Mouse (Mus musculus) stomach, embryonic 16.5 days (tissue): ENCODE data around the gene Cyb5rl. TPM values are rescaled to one million over a fixed set of nuclear protein-coding genes. Genes with fewer than 3 reads are reported as not detected.

Experiments used
- ATAC-seq: fragments of 200-750 bp; cut with Nextera tagmentation; 2 replicates; pipeline ENCODE4 v1.8.0; 2017; ENCODE audit warnings: moderate number of reproducible peaks, moderate TSS enrichment; ENCODE audit not compliant: insufficient read depth, low FRiP score
- H3K27ac ChIP-seq: fragments of 300-500 bp; sonication (generic); 2 replicates; pipeline ENCODE4 v1.5.1; 2014; ENCODE audit warnings: low read length
- H3K27me3 ChIP-seq: fragments of 300-500 bp; sonication (generic); 2 replicates; pipeline ENCODE4 v1.6.1; 2014; ENCODE audit warnings: low read length, control low read depth, mixed read lengths; ENCODE audit not compliant: control insufficient read depth, insufficient read depth
- H3K36me3 ChIP-seq: fragments of 300-500 bp; sonication (generic); 2 replicates; pipeline ENCODE4 v1.6.1; 2014; ENCODE audit warnings: low read length; ENCODE audit not compliant: control insufficient read depth, insufficient read depth
- H3K4me1 ChIP-seq: fragments of 300-500 bp; sonication (generic); 2 replicates; pipeline ENCODE4 v1.6.1; 2014; ENCODE audit warnings: low read length, control low read depth, mixed read lengths; ENCODE audit not compliant: control insufficient read depth, insufficient read depth
- H3K4me2 ChIP-seq: fragments of 300-500 bp; sonication (generic); 2 replicates; pipeline ENCODE4 v1.6.1; 2014; ENCODE audit warnings: low read depth, low read length, mixed read lengths
- H3K4me3 ChIP-seq: fragments of 300-500 bp; sonication (generic); replicated peaks from 2 replicates; pipeline ENCODE4 v1.5.1; 2014; ENCODE audit warnings: mild to moderate bottlenecking, low read length
- H3K9ac ChIP-seq: fragments of 300-500 bp; sonication (generic); 2 replicates; pipeline ENCODE4 v1.6.1; 2014; ENCODE audit warnings: low read length
- H3K9me3 ChIP-seq: fragments of 300-500 bp; sonication (generic); replicated peaks from 2 replicates; pipeline ENCODE4 v1.6.1; 2016; ENCODE audit warnings: low read length, control low read depth; ENCODE audit not compliant: control insufficient read depth
- WGBS: fragments of 180-500 bp; shearing (Covaris S2); extraction: QIAGEN DNeasy Blood & Tissue Kit; methylation state at CpG from one replicate; pipeline ENCODE4 v1.1.7; 2014; 5-methylcytosine and 5-hydroxymethylcytosine counted together
- polyA plus RNA-seq: library from polyadenylated mRNA; unstranded; fragments of >200 nt; fragmentation: Nextera tagmentation; extraction: Ambion mirVana; gene quantifications from 2 replicates; pipeline ENCODE4 v1.2.1, GENCODE M21; 2015

Cyb5rl gene
- polyA plus RNA-seq, 1 experiment from 2014 or later: 7.5 TPM

- Histone ChIP-seq H3K4me2 (no peak overlapping the region), H3K36me3 (peaks cover 4% of the 10 kb centered on the region; the same call in 1 of the 2 replicates), H3K4me1 (no peaks in the 10 kb centered on the region), H3K9me3 (no peaks in the 10 kb centered on the region), H3K4me3 (no peak overlapping the region), H3K27ac (no peak overlapping the region), H3K27me3 (no peaks in the 10 kb centered on the region), H3K9ac (no peak overlapping the region)
- no peak for ATAC-seq
- 59% methylated on average over 5 of the region's 5 CpGs for WGBS
Observed at GRCm38 (mm10) chr4:107052962-107053553, 13.7 kb upstream of the Cyb5rl start.

DNA sequence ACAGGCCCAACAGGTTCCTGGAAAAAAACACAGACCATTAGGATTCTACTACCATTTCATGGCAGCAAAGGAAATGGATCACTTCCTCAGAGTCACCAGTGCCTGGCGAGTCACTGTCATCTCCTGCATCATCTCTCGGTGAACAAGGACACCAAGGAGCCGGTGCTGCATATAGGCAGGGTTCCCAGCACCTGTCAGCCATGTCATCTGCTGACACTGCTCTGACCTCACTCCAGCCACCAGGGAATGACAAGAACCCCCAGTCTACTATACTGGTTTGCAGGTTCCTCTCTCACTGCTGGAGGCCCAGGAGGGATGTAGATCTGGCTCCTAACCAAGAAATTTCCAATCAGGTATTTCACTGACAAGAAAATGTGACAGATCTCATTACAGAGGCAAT lies 10.7 kb upstream of the Cyb5rl start:
- peaks cover 11% of the 10 kb centered on the region; the same call in 1 of the 2 replicates for H3K36me3 ChIP-seq
- no peaks in the 10 kb centered on the region for H3K27me3 ChIP-seq
- H3K4me2 ChIP-seq: no peak overlapping the region
- ATAC-seq: no peak
- H3K9me3 ChIP-seq: no peaks in the 10 kb centered on the region
- H3K9ac ChIP-seq: no peak overlapping the region
- H3K27ac ChIP-seq: no peak overlapping the region
- 75% methylated on average over 3 of the region's 3 CpGs for WGBS
- no peak overlapping the region for H3K4me3 ChIP-seq
- H3K4me1 ChIP-seq: no peaks in the 10 kb centered on the region

DNA sequence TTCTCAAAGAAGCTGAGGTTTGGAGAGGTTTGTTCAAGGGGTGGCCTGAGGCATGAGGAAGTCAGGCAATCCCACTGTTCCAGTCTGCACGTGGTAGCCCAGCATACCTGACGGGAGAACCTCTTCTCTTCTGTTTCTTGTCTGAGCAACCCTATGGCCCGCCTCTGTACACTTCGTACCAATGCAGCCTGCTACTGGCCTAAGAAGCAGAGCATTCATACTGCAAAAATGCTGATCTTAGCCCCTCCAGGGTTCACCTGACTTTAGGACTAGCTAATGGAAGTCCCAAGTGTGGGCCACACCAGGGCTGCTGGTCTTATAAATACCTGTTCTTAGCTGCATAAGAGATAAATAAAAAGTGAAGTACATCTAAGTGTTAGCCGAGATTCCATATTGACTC lies 8.4 kb upstream of the Cyb5rl start:
- ATAC-seq: no peak
- WGBS: 84% methylated on average over 5 of the region's 5 CpGs
- Histone ChIP-seq H3K4me3 (no peak overlapping the region), H3K4me1 (no peaks in the 10 kb centered on the region), H3K4me2 (no peak overlapping the region), H3K27ac (no peak overlapping the region), H3K9ac (no peak overlapping the region), H3K27me3 (no peaks in the 10 kb centered on the region), H3K9me3 (no peaks in the 10 kb centered on the region), H3K36me3 (peaks cover 12% of the 10 kb centered on the region; the same call in 1 of the 2 replicates)

DNA sequence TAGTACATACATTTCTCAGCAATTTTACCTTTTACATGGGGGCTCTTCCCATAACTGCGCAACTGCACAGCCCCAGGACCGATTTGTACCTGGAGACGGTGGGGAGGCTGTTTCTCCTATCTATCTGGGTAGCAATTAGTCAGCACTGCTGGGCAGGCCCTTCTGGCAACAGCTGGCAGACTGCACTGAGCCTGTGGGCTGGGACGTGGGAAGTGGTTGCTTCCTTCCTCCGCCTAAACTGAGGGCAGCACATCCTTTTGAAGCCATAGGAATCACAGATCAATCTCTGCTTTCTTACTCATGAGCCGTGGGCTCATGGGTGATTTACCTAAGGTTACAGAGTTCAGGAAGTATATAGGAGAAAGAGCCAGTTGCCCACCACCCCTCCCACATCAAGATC lies 8.0 kb upstream of the Cyb5rl start:
- Histone ChIP-seq H3K36me3 (peaks cover 16% of the 10 kb centered on the region), H3K27ac (no peak overlapping the region), H3K9me3 (no peaks in the 10 kb centered on the region), H3K4me3 (no peak overlapping the region), H3K4me2 (no peak overlapping the region), H3K4me1 (no peaks in the 10 kb centered on the region), H3K9ac (no peak overlapping the region), H3K27me3 (no peaks in the 10 kb centered on the region)
- WGBS: 75% methylated on average over 6 of the region's 6 CpGs
- no peak for ATAC-seq

DNA sequence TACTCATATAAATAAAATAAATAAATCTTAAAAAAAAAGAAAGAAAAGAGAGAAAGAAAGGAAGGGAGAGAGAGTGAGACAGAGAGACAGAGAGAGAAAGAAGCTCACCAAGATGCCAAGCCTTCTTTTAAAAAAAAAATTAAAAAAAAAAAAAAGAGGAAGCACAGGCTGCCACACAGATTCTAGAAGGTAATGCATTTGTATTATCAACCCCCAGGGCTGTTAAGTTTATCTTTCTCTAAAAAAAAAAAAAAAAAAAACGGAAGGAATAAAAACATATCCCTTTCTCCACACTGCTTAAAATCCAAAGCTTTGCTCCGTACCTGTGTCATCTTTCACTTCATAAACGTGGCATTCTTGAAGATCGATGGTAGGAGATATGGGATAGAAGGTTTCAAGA lies 5.2 kb upstream of the Cyb5rl start:
- 85% methylated on average over 4 of the region's 4 CpGs for WGBS
- H3K27ac ChIP-seq: no peak overlapping the region

GRCm38 (mm10) chr4:107063214-107063613 lies 3.6 kb upstream of the Cyb5rl start:
- no peaks in the 10 kb centered on the region for H3K27me3 ChIP-seq
- H3K9ac ChIP-seq: no peak overlapping the region
- H3K4me1 ChIP-seq: peaks cover 14% of the 10 kb centered on the region
- ATAC-seq: no peak
- H3K27ac ChIP-seq: no peak overlapping the region
- WGBS: 90% methylated on average over 3 of the region's 3 CpGs
- no peak overlapping the region for H3K4me2 ChIP-seq
- H3K4me3 ChIP-seq: no peak overlapping the region
- H3K36me3 ChIP-seq: peaks cover 14% of the 10 kb centered on the region
- H3K9me3 ChIP-seq: no peaks in the 10 kb centered on the region

More for the DNA sequence above, 5.2 kb upstream of the Cyb5rl start:
- Histone ChIP-seq H3K27me3 (no peaks in the 10 kb centered on the region), H3K4me1 (peaks cover 7% of the 10 kb centered on the region), H3K4me3 (no peak overlapping the region), H3K36me3 (peaks cover 18% of the 10 kb centered on the region), H3K9ac (no peak overlapping the region), H3K4me2 (no peak overlapping the region), H3K9me3 (no peaks in the 10 kb centered on the region)
- ATAC-seq: no peak

DNA sequence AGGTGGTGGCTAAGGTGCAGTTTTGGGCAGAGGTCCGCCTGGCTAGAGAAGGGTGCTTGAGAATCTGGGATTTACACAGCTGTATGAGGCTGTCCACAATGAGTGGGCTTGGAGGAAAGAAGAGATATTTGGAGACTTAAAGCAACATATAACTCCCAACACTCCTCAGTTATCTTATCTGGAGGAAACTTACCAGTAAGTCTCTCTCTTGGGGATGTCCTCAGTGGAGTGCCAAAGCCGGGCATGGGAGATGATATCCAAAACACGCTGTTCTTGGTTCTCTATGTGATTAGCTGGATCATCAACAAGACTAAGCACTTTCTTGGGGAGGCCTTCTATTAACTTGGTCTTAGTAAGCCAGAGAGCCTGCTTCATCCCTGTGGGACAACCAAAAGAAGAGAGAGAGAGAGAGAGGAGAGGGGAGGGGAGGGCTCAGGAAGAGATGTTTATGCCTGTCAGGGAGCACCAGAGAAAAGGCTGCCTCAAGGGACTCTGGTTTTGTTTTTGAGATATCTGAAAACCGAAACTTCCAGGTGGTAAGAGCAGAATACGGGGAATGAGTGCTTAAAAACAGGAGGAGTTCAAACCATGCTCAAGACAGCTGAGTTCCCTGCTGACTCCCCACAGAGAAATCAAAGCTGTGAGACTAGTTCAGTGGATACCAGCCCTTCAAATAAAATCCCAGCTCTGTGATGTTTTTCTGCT lies 2.2 kb upstream of the Cyb5rl start:
- H3K9ac ChIP-seq: no peak overlapping the region
- H3K4me3 ChIP-seq: no peak overlapping the region
- no peak overlapping the region for H3K27ac ChIP-seq
- no peak overlapping the region for H3K4me2 ChIP-seq
- no peaks in the 10 kb centered on the region for H3K9me3 ChIP-seq
- 90% methylated on average over 5 of the region's 5 CpGs for WGBS
- peaks cover 14% of the 10 kb centered on the region for H3K36me3 ChIP-seq
- ATAC-seq: no peak
- peaks cover 14% of the 10 kb centered on the region for H3K4me1 ChIP-seq
- H3K27me3 ChIP-seq: no peaks in the 10 kb centered on the region

GRCm38 (mm10) chr4:107067151-107067840 lies 508 bp downstream of the Cyb5rl start:
- peak; percentile 11; the same call in 1 of the 2 replicates for ATAC-seq
- no peaks in the 10 kb centered on the region for H3K27me3 ChIP-seq
- H3K9me3 ChIP-seq: no peaks in the 10 kb centered on the region
- peaks cover 6% of the 10 kb centered on the region for H3K36me3 ChIP-seq
- peaks cover 14% of the 10 kb centered on the region for H3K4me1 ChIP-seq
- H3K4me2 ChIP-seq: peak overlapping the region; percentile 97
- peak overlapping the region; percentile 72 for H3K27ac ChIP-seq
- H3K9ac ChIP-seq: peak overlapping the region; percentile 79
- H3K4me3 ChIP-seq: peak overlapping the region; percentile 74
- 3% methylated on average over 33 of the region's 33 CpGs for WGBS

- Histone ChIP-seq H3K9ac (no peak overlapping the region), H3K36me3 (no peaks in the 10 kb centered on the region), H3K27me3 (no peaks in the 10 kb centered on the region), H3K27ac (no peak overlapping the region), H3K4me2 (no peak overlapping the region), H3K4me3 (no peak overlapping the region), H3K4me1 (peaks cover 10% of the 10 kb centered on the region; the same call in 1 of the 2 replicates), H3K9me3 (no peaks in the 10 kb centered on the region)
- no peak for ATAC-seq
- 86% methylated on average over 9 of the region's 9 CpGs for WGBS
Observed at GRCm38 (mm10) chr4:107072343-107072742, 5.6 kb downstream of the Cyb5rl start.
